Mouse (Mus musculus): Measurements from ENCODE around the gene Olfr1490. TPM values are rescaled to one million over a fixed set of nuclear protein-coding genes. Genes with fewer than 3 reads are reported as not detected.
"Not testable (repeated sequence)": the region's sequence is repeated elsewhere in the genome, so short reads cannot be mapped to it uniquely, and the experiment has no call there.

Gene Olfr1490
- not detected in 2 replicates for total RNA-seq (2015; ENCODE audit: low replicate concordance)
- total RNA-seq (2017; ENCODE audit: low replicate concordance), result not detected in 2 replicates

GRCm38 (mm10) chr19:13650791-13651190, at the start of gene Olfr1490:
Gene Olfr1490 (plus strand): TSS chr19:13651091.
- no peak for ATAC-seq (replicated peaks; ENCODE audit: low FRiP score, poor library complexity, severe bottlenecking)

GRCm38 (mm10) chr19:13617075-13617474, 33.8 kb upstream of the Olfr1490 start, which contains the start of gene Olfr1487:
Gene Olfr1487 (plus strand): TSS chr19:13617375.
- not testable (repeated sequence) for ATAC-seq (replicated peaks; ENCODE audit: low FRiP score, poor library complexity, severe bottlenecking)

GRCm38 (mm10) chr19:13631321-13631720, 19.6 kb upstream of the Olfr1490 start, which contains the start of gene Olfr1489:
Gene Olfr1489 (plus strand): TSS chr19:13631621.
- ATAC-seq (replicated peaks; ENCODE audit: low FRiP score, poor library complexity, severe bottlenecking), result no peak

GRCm38 (mm10) chr19:13696968-13697367, 46.1 kb downstream of the Olfr1490 start, which contains the start of gene Olfr1491:
Gene Olfr1491 (plus strand): TSS chr19:13697268.
- ATAC-seq (replicated peaks; ENCODE audit: low FRiP score, poor library complexity, severe bottlenecking), result no peak

Other genes with a start within 250 kb of the Olfr1490 start
- gene Olfr1469, start 243.2 kb upstream of the Olfr1490 start, total RNA-seq (2015; ENCODE audit: low replicate concordance), result not detected in 2 replicates
- gene Olfr1469, start 243.2 kb upstream of the Olfr1490 start, total RNA-seq (2017; ENCODE audit: low replicate concordance), result not detected in 2 replicates
- not detected in 2 replicates for gene Olfr1471, start 207.7 kb upstream of the Olfr1490 start, total RNA-seq (2015; ENCODE audit: low replicate concordance)
- gene Olfr1471, start 207.7 kb upstream of the Olfr1490 start, total RNA-seq (2017; ENCODE audit: low replicate concordance), result not detected in 2 replicates
- not detected in 2 replicates for gene Olfr1472, start 195.0 kb upstream of the Olfr1490 start, total RNA-seq (2015; ENCODE audit: low replicate concordance)
- not detected in 2 replicates for gene Olfr1472, start 195.0 kb upstream of the Olfr1490 start, total RNA-seq (2017; ENCODE audit: low replicate concordance)
- gene Olfr1474, start 181.5 kb upstream of the Olfr1490 start, total RNA-seq (2015; ENCODE audit: low replicate concordance), result not detected in 2 replicates
- not detected in 2 replicates for gene Olfr1474, start 181.5 kb upstream of the Olfr1490 start, total RNA-seq (2017; ENCODE audit: low replicate concordance)
- gene Olfr1475, start 170.9 kb upstream of the Olfr1490 start, total RNA-seq (2015; ENCODE audit: low replicate concordance), result not detected in 2 replicates
- not detected in 2 replicates for gene Olfr1475, start 170.9 kb upstream of the Olfr1490 start, total RNA-seq (2017; ENCODE audit: low replicate concordance)
- not detected in 2 replicates for gene Olfr1477, start 150.5 kb upstream of the Olfr1490 start, total RNA-seq (2015; ENCODE audit: low replicate concordance)
- gene Olfr1477, start 150.5 kb upstream of the Olfr1490 start, total RNA-seq (2017; ENCODE audit: low replicate concordance), result not detected in 2 replicates
- gene Olfr1480, start 123.2 kb upstream of the Olfr1490 start, total RNA-seq (2015; ENCODE audit: low replicate concordance), result not detected in 2 replicates
- gene Olfr1480, start 123.2 kb upstream of the Olfr1490 start, total RNA-seq (2017; ENCODE audit: low replicate concordance), result not detected in 2 replicates
- gene Olfr1484, start 67.6 kb upstream of the Olfr1490 start, total RNA-seq (2015; ENCODE audit: low replicate concordance), result not detected in 2 replicates
- not detected in 2 replicates for gene Olfr1484, start 67.6 kb upstream of the Olfr1490 start, total RNA-seq (2017; ENCODE audit: low replicate concordance)
- not detected in 2 replicates for gene Olfr1487, start 33.7 kb upstream of the Olfr1490 start, total RNA-seq (2015; ENCODE audit: low replicate concordance)
- not detected in 2 replicates for gene Olfr1487, start 33.7 kb upstream of the Olfr1490 start, total RNA-seq (2017; ENCODE audit: low replicate concordance)
- gene Olfr1489, start 19.5 kb upstream of the Olfr1490 start, total RNA-seq (2015; ENCODE audit: low replicate concordance), result not detected in 2 replicates
- gene Olfr1489, start 19.5 kb upstream of the Olfr1490 start, total RNA-seq (2017; ENCODE audit: low replicate concordance), result not detected in 2 replicates
- not detected in 2 replicates for gene Olfr1491, start 46.2 kb downstream of the Olfr1490 start, total RNA-seq (2015; ENCODE audit: low replicate concordance)
- gene Olfr1491, start 46.2 kb downstream of the Olfr1490 start, total RNA-seq (2017; ENCODE audit: low replicate concordance), result not detected in 2 replicates
- not detected in 2 replicates for gene Olfr1493-ps1, start 72.2 kb downstream of the Olfr1490 start, total RNA-seq (2015; ENCODE audit: low replicate concordance)
- gene Olfr1493-ps1, start 72.2 kb downstream of the Olfr1490 start, total RNA-seq (2017; ENCODE audit: low replicate concordance), result 0.26 TPM in 1 of 2 replicates, not detected in the other
- gene Olfr1494, start 88.6 kb downstream of the Olfr1490 start, total RNA-seq (2015; ENCODE audit: low replicate concordance), result not detected in 2 replicates
- gene Olfr1494, start 88.6 kb downstream of the Olfr1490 start, total RNA-seq (2017; ENCODE audit: low replicate concordance), result not detected in 2 replicates
- not detected in 2 replicates for gene Olfr1495, start 113.5 kb downstream of the Olfr1490 start, total RNA-seq (2015; ENCODE audit: low replicate concordance)
- gene Olfr1495, start 113.5 kb downstream of the Olfr1490 start, total RNA-seq (2017; ENCODE audit: low replicate concordance), result not detected in 2 replicates
- gene Olfr1496, start 126.8 kb downstream of the Olfr1490 start, total RNA-seq (2015; ENCODE audit: low replicate concordance), result not detected in 2 replicates
- 2.0 TPM in 1 of 2 replicates, not detected in the other for gene Olfr1496, start 126.8 kb downstream of the Olfr1490 start, total RNA-seq (2017; ENCODE audit: low replicate concordance)
- not detected in 2 replicates for gene Olfr1497, start 147.1 kb downstream of the Olfr1490 start, total RNA-seq (2015; ENCODE audit: low replicate concordance)
- gene Olfr1497, start 147.1 kb downstream of the Olfr1490 start, total RNA-seq (2017; ENCODE audit: low replicate concordance), result not detected in 2 replicates
- gene Olfr1499, start 168.4 kb downstream of the Olfr1490 start, total RNA-seq (2015; ENCODE audit: low replicate concordance), result not detected in 2 replicates
- 0.51 TPM in 1 of 2 replicates, not detected in the other for gene Olfr1499, start 168.4 kb downstream of the Olfr1490 start, total RNA-seq (2017; ENCODE audit: low replicate concordance)
- not detected in 2 replicates for gene Olfr1500, start 179.4 kb downstream of the Olfr1490 start, total RNA-seq (2015; ENCODE audit: low replicate concordance)
- gene Olfr1500, start 179.4 kb downstream of the Olfr1490 start, total RNA-seq (2017; ENCODE audit: low replicate concordance), result not detected in 2 replicates
- gene Olfr1501, start 199.6 kb downstream of the Olfr1490 start, total RNA-seq (2015; ENCODE audit: low replicate concordance), result not detected in 2 replicates
- not detected in 2 replicates for gene Olfr1501, start 199.6 kb downstream of the Olfr1490 start, total RNA-seq (2017; ENCODE audit: low replicate concordance)
- gene Olfr1502, start 210.7 kb downstream of the Olfr1490 start, total RNA-seq (2015; ENCODE audit: low replicate concordance), result not detected in 2 replicates
- gene Olfr1502, start 210.7 kb downstream of the Olfr1490 start, total RNA-seq (2017; ENCODE audit: low replicate concordance), result not detected in 2 replicates
- gene Olfr1504, start 246.8 kb downstream of the Olfr1490 start, total RNA-seq (2015; ENCODE audit: low replicate concordance), result not detected in 2 replicates
- not detected in 2 replicates for gene Olfr1504, start 246.8 kb downstream of the Olfr1490 start, total RNA-seq (2017; ENCODE audit: low replicate concordance)